Mouse (Mus musculus) kidney, embryonic 14.5 days (tissue): ENCODE measurements at regions not wholly inside any gene's neighbourhood (a gene's known extent, or its start where the extent isn't known, plus 50 kb on each side); places are given as distances from the start of the nearest gene placed in this dataset.
"Not testable (repeated sequence)": the region's sequence is repeated elsewhere in the genome, so short reads cannot be mapped to it uniquely, and the experiment has no call there.

Experiments used
- ATAC-seq: fragments of 200-750 bp; cut with Nextera tagmentation; 2 replicates; pipeline ENCODE4 v1.8.0; 2017; ENCODE audit warnings: moderate number of reproducible peaks, mild to moderate bottlenecking, moderate TSS enrichment, moderate library complexity; ENCODE audit not compliant: low FRiP score, low TSS enrichment
- H3K27ac ChIP-seq: fragments of 300-500 bp; sonication (generic); 2 replicates; pipeline ENCODE4 v1.5.1; 2014; ENCODE audit warnings: low read depth, mild to moderate bottlenecking, low read length, moderate library complexity, mixed read lengths
- H3K27me3 ChIP-seq: fragments of 300-500 bp; sonication (generic); 2 replicates; pipeline ENCODE4 v1.6.1; 2014; ENCODE audit warnings: mild to moderate bottlenecking, low read length; ENCODE audit not compliant: control insufficient read depth, insufficient read depth
- H3K36me3 ChIP-seq: fragments of 300-500 bp; sonication (generic); 2 replicates; pipeline ENCODE4 v1.6.1; 2014; ENCODE audit warnings: low read length, mixed read lengths; ENCODE audit not compliant: control insufficient read depth, insufficient read depth
- H3K4me1 ChIP-seq: fragments of 300-500 bp; sonication (generic); 2 replicates; pipeline ENCODE4 v1.6.1; 2014; ENCODE audit warnings: low read length, mixed read lengths; ENCODE audit not compliant: control insufficient read depth, insufficient read depth
- H3K4me2 ChIP-seq: fragments of 300-500 bp; sonication (generic); replicated peaks from 2 replicates; pipeline ENCODE4 v1.6.1; 2014; ENCODE audit warnings: low read depth, mild to moderate bottlenecking, low read length
- H3K4me3 ChIP-seq: fragments of 300-500 bp; sonication (generic); 2 replicates; pipeline ENCODE4 v1.5.1; 2014; ENCODE audit warnings: mild to moderate bottlenecking, low read length
- H3K9ac ChIP-seq: fragments of 300-500 bp; sonication (generic); 2 replicates; pipeline ENCODE4 v1.6.1; 2014; ENCODE audit warnings: low read depth, mild to moderate bottlenecking, low read length, moderate library complexity
- H3K9me3 ChIP-seq: fragments of 300-500 bp; sonication (generic); 2 replicates; pipeline ENCODE4 v1.6.1; 2016; ENCODE audit warnings: low read length; ENCODE audit not compliant: control insufficient read depth
- WGBS: fragments of 180-500 bp; shearing (Covaris S2); extraction: QIAGEN DNeasy Blood & Tissue Kit; methylation state at CpG from one replicate; pipeline ENCODE4 v1.1.7; 2014; 5-methylcytosine and 5-hydroxymethylcytosine counted together

DNA sequence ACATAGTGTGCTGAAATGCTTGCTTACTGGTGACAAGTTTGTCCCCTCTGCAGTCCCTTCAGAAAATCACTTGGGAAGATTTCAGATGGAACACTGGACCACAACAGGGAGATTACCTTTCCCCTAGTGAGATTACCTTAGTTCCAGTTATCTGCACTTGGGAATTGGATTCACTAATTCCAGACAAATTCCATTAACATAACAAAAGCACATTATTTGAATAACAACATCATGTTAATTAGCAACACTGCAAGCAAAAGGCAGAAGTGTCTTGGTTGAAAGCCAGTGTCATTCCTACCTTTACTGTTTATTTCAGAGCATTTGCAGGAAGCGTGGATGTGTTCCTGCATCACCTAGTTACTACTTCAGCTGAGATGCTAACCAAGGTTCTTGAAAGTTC, 355.6 kb downstream of the Impad1 start:
- Histone ChIP-seq H3K27me3 (no peaks in the 10 kb centered on the region), H3K4me2 (no peak overlapping the region), H3K4me1 (no peaks in the 10 kb centered on the region), H3K27ac (no peak overlapping the region), H3K9ac (no peak overlapping the region), H3K36me3 (no peaks in the 10 kb centered on the region), H3K9me3 (no peaks in the 10 kb centered on the region), H3K4me3 (no peak overlapping the region)
- ATAC-seq, result no peak
- 89% methylated on average over 1 of the region's 1 CpGs for WGBS

DNA sequence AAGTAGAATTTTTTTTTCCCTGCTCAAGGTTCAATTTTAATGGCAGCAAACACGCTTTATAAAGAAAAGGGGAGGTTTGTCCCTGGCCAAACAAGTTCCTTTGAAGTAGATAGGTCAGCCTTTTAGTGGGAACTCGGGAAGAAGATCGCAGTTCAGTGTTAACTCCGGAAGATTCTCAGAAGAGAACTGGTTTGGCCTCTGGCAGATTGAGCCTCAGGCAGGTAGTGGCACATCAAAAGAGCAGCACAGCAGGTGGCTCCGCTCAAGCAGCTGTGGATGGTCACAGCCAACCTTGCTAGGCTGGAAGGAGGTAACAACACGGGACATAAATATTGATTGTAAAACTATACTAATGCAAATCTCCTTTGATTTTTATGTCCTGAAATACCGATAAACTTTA, 347.2 kb upstream of the Sdr16c6 start:
- not testable (repeated sequence) for ATAC-seq, H3K9ac ChIP-seq, H3K4me1 ChIP-seq, H3K4me3 ChIP-seq, H3K27ac ChIP-seq, H3K27me3 ChIP-seq, H3K9me3 ChIP-seq, H3K4me2 ChIP-seq, H3K36me3 ChIP-seq
- 8% methylated on average over 7 of the region's 7 CpGs for WGBS

DNA sequence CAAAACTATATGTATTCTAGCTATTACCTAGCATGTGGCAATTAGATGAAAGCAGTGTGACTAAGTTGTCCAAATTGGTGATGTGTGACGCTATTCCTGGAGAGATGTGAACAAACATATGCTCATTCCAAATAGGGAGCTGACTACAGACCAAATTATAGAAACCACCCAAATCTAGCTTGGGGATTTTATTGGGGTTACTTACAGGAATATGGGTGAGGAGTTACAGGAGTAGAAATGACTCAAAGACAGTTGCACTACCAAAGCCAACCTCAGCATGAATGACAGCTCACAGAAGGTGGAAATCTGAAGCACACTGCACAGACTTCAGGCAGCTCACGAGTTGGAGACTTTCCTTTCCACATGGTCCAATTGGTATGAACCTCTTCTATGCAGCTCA, 326.5 kb upstream of the Sdr16c6 start:
- no peaks in the 10 kb centered on the region for H3K27me3 ChIP-seq
- 82% methylated on average over 2 of the region's 2 CpGs for WGBS
- ATAC-seq, result no peak
- H3K4me2 ChIP-seq, result no peak overlapping the region
- H3K4me1 ChIP-seq, result no peaks in the 10 kb centered on the region
- H3K27ac ChIP-seq, result no peak overlapping the region
- H3K9me3 ChIP-seq, result no peaks in the 10 kb centered on the region
- no peak overlapping the region for H3K4me3 ChIP-seq
- no peak overlapping the region for H3K9ac ChIP-seq
- no peaks in the 10 kb centered on the region for H3K36me3 ChIP-seq

GRCm38 (mm10) chr4:4397410-4397809, 320.1 kb upstream of the Sdr16c6 start:
- no peaks in the 10 kb centered on the region for H3K36me3 ChIP-seq
- no peak for ATAC-seq
- WGBS, result 84% methylated on average over 4 of the region's 4 CpGs

GRCm38 (mm10) chr4:4380024-4380590, 302.8 kb upstream of the Sdr16c6 start:
- Histone ChIP-seq H3K4me3 (no peak overlapping the region), H3K27ac (no peak overlapping the region), H3K27me3 (no peaks in the 10 kb centered on the region), H3K4me2 (no peak overlapping the region), H3K9ac (no peak overlapping the region), H3K9me3 (no peaks in the 10 kb centered on the region), H3K4me1 (no peaks in the 10 kb centered on the region), H3K36me3 (no peaks in the 10 kb centered on the region)
- no peak for ATAC-seq
- WGBS, result 77% methylated on average over 3 of the region's 3 CpGs

More at GRCm38 (mm10) chr4:4397410-4397809, 320.1 kb upstream of the Sdr16c6 start:
- Histone ChIP-seq H3K27me3 (no peaks in the 10 kb centered on the region), H3K9me3 (no peaks in the 10 kb centered on the region), H3K27ac (no peak overlapping the region), H3K9ac (no peak overlapping the region), H3K4me2 (no peak overlapping the region), H3K4me3 (no peak overlapping the region), H3K4me1 (no peaks in the 10 kb centered on the region)

GRCm38 (mm10) chr4:4335216-4335615, 257.9 kb upstream of the Sdr16c6 start:
- Histone ChIP-seq H3K9me3 (no peaks in the 10 kb centered on the region), H3K27ac (no peak overlapping the region), H3K36me3 (no peaks in the 10 kb centered on the region), H3K4me3 (no peak overlapping the region), H3K4me2 (no peak overlapping the region), H3K27me3 (no peaks in the 10 kb centered on the region), H3K9ac (no peak overlapping the region), H3K4me1 (no peaks in the 10 kb centered on the region)
- peak; percentile 20; the same call in 1 of the 2 replicates for ATAC-seq
- 38% methylated on average over 2 of the region's 2 CpGs for WGBS

GRCm38 (mm10) chr4:4333472-4334123, 256.3 kb upstream of the Sdr16c6 start:
- ATAC-seq, result no peak
- 86% methylated on average over 4 of the region's 4 CpGs for WGBS
- no peak overlapping the region for H3K9ac ChIP-seq
- H3K4me2 ChIP-seq, result no peak overlapping the region
- no peaks in the 10 kb centered on the region for H3K4me1 ChIP-seq
- H3K4me3 ChIP-seq, result no peak overlapping the region
- H3K27me3 ChIP-seq, result no peaks in the 10 kb centered on the region
- no peak overlapping the region for H3K27ac ChIP-seq
- no peaks in the 10 kb centered on the region for H3K9me3 ChIP-seq
- no peaks in the 10 kb centered on the region for H3K36me3 ChIP-seq

GRCm38 (mm10) chr4:4331105-4331504, 253.8 kb upstream of the Sdr16c6 start:
- no peak overlapping the region for H3K4me3 ChIP-seq
- H3K9me3 ChIP-seq, result no peaks in the 10 kb centered on the region
- H3K4me1 ChIP-seq, result no peaks in the 10 kb centered on the region
- no peak overlapping the region for H3K4me2 ChIP-seq
- H3K9ac ChIP-seq, result no peak overlapping the region
- H3K27ac ChIP-seq, result no peak overlapping the region
- H3K27me3 ChIP-seq, result no peaks in the 10 kb centered on the region
- ATAC-seq, result no peak
- H3K36me3 ChIP-seq, result no peaks in the 10 kb centered on the region
- 89% methylated on average over 1 of the region's 1 CpGs for WGBS

DNA sequence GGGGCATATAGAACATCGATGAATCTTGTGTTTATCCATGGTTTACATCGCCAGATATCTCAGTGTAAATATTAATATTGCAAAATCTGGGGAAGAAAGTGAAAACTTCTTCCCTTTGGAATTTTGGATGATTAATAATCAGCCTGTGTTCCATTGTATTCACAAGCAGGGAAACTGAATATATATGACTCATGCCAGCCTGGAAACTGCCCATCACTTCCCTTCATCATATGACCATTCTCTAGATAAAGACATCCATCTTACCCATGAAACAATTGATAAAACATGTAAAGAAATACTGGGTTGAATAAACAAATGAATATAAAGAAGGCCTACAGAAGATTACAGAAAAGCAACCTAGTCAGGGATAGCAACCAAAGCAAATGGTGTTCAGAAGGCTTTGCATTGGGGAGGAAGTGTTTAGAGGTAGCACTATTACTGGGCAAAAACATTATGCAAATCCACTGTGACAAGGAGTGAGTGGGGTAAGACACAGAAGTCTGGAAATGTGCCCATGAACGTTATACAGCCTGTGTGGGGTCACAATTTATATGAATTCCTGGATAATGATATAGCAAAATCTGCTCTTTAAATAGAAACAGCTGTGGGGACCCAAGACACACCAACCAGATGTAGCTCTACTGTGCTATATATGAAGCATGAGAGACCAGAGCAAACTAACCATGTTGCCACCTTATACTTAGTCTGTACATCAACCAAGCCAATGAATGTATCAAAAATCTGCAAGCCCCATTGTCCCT, 238.5 kb upstream of the Sdr16c6 start:
- H3K36me3 ChIP-seq, result no peaks in the 10 kb centered on the region
- no peaks in the 10 kb centered on the region for H3K9me3 ChIP-seq
- WGBS, result 79% methylated on average over 3 of the region's 3 CpGs
- H3K9ac ChIP-seq, result no peak overlapping the region
- H3K4me3 ChIP-seq, result no peak overlapping the region
- H3K4me1 ChIP-seq, result no peaks in the 10 kb centered on the region
- no peak overlapping the region for H3K27ac ChIP-seq
- ATAC-seq, result no peak
- no peak overlapping the region for H3K4me2 ChIP-seq
- no peaks in the 10 kb centered on the region for H3K27me3 ChIP-seq
